Mouse (Mus musculus) erythroblast, adult 5-6 weeks (primary cell): ENCODE measurements at regions not wholly inside any gene's neighbourhood (a gene's known extent, or its start where the extent isn't known, plus 50 kb on each side); places are given as distances from the start of the nearest gene placed in this dataset.
A peak's percentile ranks its signal among the peaks of the same experiment; 100 is the strongest.
"Not testable (repeated sequence)": the region's sequence is repeated elsewhere in the genome, so short reads cannot be mapped to it uniquely, and the experiment has no call there.

Experiments used
- ATAC-seq: replicated peaks from 2 replicates; pipeline ENCODE4 v1.8.0; 2016; ENCODE audit warnings: moderate number of reproducible peaks, mild to moderate bottlenecking, moderate TSS enrichment, inconsistent platforms; ENCODE audit not compliant: poor library complexity, low FRiP score, severe bottlenecking

DNA sequence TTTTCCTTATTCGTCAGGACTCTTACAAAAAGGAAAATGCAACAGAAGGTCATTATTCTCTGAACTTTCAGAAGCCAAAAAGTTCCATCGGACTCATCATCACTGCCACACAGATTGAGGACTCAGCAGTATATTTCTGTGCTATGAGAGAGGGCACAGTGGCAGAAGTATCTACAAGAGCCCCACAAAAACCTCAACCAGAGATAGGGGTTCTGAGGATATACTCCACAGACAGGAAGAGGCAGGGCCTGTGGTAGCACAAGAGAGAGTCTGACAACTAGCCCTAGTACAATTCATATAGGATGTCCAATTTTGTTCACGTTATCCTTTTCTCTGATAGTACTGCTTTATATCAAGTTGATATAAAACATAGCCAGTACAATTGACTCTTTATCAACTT is 510.4 kb downstream of the Dad1 start:
- not testable (repeated sequence) for ATAC-seq

DNA sequence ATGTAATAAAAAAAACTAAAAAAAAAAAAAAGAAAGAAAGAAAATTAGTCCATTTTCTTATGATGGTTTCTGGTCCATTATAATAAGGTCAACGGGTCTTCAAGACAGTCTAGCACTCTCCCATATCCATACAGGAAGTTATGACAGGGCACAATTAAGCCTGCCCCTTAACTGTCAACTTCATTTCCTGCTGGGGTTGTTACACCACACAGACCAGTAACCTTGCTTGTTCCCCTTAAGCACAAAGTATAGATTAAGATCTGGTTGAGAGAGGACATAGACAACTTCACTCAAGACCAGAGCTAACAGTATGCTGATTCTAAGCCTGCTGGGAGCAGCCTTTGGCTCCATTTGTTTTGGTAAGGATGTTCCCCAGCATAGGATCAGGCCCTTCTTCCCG is 511.0 kb downstream of the Dad1 start:
- ATAC-seq = not testable (repeated sequence)

DNA sequence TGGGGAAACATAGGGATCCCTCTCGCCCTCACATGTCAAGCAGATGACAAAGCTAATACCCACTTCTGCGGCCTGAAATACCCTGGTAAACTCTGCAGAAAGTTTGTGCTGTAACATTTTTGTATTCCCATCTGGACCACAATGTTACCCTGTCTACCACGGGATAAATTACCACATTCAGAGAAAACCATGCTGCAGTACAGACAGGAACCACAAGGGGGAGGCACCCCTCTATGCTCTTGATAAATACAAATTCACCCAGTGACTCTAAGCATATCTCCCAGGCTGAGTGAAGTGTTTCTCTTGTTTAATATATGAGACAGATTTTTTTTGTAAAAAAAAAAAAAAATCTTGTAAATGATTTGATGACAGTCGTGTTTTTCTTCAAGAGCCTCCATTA is 512.7 kb downstream of the Dad1 start:
- ATAC-seq = peak; percentile 76; the same call in 1 of the 2 replicates

DNA sequence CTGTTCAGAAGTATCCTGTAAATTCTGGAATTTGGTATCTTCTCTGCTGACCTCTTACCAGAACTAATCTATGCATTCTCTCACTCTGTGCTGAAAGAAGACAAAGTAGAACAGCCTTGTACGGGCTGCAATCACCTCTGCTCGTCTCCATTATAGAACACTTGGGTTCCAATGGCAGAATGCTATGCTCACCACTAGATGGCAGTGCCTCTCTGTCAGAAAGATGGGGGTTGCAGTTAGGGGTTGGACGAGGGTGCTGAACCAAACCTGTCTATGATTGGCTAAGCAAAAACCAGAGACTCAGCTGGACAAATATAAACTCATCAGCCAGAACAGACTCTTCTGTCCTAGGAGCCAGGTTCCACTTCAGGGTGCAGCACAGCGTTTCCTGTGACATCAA is 515.9 kb downstream of the Dad1 start:
- peak; percentile 76; the same call in 1 of the 2 replicates for ATAC-seq

DNA sequence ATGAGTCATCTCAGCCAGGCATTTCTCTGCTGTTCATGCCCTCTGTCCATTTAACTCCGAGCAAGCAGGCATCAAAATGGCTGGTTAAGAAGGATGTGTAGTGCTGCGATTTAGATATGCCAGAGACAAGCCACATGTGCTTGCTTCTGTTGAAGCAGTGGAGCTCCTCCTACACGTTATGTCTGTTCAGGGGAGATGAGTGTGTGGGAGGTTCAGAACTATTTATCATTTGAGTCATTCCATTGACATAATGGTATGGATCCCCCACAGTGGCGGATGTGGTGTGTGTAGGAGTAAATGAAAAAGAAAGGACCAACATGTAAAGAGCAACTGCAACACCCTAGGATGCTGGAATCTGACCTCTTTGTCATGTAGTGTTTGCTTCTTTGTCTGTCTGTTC is 517.6 kb downstream of the Dad1 start:
- not testable (repeated sequence) for ATAC-seq

DNA sequence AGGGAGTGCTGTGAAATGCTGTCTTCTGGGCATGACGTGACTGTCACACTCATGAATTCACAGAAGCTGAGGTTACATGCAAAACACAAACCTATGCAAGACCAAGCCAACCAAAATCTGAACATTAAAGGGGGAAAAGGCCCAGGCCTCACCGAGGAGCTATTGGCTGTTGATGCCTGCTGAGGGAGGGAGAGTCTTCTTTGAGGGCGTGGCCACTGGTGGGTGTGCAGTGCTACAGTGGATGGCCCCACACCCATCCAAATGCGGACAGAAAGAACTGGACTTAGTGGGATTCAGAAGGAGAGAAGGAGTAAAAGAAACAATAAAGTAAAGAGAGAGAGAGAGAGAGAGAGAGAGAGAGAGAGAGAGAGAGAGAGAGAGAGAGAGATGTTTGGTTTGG is 522.3 kb downstream of the Dad1 start:
- ATAC-seq = not testable (repeated sequence)

DNA sequence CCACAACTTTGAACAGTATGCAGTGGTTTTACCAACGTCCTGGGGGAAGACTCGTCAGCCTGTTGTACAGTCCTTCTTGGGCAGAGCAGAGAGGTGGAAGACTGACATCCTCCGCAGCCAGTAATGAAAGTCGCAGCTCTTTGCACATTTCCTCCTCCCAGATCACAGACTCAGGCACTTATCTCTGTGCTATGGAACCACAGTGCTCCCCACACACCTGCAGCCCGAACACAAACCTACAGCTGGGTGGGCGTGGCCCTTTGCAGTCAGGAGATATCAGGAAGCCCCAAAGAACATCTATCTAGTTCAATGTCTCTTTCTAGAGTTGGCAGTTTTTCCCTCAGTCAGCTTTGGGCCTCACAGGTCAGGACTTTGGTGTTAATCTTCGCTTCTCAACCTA is 524.0 kb downstream of the Dad1 start:
- peak; percentile 50; the same call in 1 of the 2 replicates for ATAC-seq

DNA sequence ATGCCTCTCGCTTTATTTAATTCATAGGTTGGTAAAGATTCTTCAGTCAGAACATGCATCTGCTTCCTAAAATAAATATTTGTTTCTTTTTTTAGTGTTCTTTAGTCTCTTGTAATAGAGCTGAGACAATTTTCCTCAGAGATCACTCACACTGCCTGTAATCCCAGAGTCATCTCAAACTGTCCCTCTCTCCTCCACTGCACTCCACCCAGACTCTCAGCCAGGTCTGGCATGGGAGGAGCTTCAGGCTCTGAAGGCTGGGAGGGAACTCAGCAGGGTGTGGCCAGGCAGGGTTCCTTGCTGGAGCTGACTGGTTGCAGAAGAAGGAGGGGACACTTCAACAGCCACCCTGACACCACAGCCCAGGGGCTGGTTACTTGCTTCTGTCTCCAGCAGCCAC is 524.8 kb downstream of the Dad1 start:
- ATAC-seq = peak; percentile 71

DNA sequence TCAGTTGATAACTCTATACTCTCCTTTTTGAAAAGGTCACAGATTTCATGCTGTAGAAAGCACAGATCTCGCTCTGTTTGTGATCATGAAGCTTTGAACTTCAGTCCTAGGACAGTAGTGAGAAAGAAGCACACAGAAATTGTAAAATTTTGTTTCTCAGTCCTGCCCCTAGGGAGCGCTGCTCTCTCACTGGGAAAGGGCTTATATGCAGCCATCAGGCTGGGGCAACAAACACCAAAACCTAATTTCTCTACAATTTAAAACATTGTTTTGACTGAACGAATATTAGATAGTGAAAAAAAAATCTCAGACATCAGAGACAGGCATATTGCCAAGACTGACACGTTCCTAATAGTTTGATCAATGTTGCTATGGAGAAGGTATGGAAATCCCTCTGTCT is 527.0 kb downstream of the Dad1 start:
- not testable (repeated sequence) for ATAC-seq

DNA sequence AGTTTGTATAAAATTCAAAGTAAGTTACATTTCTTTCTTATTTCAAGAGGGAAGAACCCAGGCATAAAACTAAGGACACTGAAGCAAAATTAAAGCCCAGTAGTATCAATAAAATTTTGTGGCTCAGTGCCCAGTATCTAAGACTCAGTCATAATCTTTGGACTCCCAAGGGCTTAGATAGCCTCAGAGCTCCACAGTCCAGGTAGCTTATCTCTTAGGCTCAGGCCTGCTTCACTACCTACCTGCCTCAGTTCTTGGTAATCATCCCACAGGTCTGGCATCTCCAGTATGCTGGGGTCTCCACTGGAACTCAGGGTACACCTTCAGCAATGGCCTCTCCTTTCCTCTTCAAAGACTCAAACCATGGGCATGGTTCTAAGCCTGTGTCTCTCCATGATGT is 530.3 kb downstream of the Dad1 start:
- not testable (repeated sequence) for ATAC-seq

DNA sequence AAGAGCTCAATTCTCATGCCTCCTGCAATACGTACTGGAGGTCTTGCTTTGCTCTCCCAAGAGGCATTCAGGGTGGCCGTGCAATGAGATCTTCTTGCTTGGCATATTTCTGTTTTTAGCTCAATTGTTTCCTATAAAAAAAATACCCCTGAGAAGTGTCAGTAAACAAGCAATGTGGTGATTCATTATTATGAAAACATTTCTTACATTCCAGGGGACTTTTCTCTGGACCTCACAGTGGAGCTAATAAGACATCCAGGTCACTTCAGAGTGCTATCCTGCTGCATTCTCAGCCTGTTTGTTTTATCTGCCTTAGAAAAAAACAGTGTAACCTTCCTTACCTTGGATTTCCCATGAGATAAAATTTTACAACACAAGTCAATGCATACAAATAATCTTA is 532.0 kb downstream of the Dad1 start:
- not testable (repeated sequence) for ATAC-seq

DNA sequence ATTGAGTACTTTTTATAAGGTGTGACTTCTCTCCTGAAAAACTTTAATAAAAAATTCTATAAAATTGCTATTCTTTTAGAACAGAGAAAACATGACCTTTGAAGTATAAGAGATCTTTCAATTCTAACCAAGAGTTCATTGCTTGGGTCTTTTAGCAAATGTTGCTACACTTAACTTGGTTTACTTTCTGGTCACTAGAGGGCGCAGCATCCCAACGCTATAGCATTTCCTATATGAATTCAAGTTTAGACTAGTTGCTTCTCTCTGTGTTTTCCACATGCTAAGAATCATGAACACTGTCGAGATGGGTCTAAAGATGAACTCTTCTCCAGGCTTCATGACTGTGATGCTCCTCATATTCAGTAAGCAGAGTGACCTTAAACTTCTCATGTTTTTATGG is 544.3 kb downstream of the Dad1 start:
- peak; percentile 67; the same call in 1 of the 2 replicates for ATAC-seq

DNA sequence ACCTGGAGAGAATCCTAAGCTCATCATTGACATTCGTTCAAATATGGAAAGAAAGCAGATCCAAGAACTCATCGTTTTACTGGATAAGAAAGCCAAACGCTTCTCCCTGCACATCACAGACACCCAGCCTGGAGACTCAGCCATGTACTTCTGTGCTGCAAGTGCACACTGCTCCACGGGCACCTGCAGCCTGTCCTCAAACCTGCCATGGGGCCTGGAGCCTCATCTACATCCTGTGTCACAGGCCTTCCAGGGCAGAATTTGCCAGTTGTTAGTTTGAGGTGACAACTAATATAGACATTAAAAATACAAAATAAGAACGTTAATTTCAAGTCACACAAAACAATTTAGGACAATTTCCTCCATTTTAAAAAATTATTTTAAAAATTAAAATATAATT is 549.6 kb downstream of the Dad1 start:
- ATAC-seq = not testable (repeated sequence)

DNA sequence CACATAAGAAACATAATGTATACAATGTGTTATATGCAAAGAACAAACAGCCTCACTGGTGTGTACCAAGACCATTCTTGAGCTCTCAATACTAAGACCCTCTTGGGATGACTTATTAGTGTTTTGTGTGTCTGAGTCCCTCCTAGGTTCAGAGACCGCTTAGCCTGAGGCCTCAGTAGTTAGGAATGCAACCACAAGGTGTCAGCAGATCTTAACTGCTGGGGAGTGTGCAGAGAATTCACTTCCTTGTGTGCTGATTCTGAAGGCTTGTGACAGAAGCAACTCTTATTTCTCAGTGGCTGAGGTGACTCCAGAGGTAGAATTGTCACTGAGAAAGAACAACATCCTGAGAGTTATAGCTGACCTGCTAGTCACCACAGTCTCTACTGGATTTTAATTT is 550.3 kb downstream of the Dad1 start:
- not testable (repeated sequence) for ATAC-seq

DNA sequence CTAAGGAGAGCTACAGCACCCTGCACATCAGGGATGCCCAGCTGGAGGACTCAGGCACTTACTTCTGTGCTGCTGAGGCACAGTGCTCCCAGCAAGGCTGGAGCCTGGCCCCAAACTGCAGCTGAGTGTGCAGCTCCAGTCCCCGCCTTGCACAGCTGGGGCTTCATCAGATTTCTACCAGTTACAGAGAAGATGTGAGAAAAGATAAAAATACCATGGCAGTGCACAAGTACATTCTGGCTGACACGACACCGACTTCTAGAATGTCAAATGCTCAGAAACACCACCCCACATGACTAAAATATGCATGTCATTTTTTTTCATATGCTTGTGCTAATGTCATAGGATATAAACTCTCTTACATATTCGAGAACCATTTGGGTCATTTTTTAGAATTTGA is 569.8 kb downstream of the Dad1 start:
- ATAC-seq = not testable (repeated sequence)

DNA sequence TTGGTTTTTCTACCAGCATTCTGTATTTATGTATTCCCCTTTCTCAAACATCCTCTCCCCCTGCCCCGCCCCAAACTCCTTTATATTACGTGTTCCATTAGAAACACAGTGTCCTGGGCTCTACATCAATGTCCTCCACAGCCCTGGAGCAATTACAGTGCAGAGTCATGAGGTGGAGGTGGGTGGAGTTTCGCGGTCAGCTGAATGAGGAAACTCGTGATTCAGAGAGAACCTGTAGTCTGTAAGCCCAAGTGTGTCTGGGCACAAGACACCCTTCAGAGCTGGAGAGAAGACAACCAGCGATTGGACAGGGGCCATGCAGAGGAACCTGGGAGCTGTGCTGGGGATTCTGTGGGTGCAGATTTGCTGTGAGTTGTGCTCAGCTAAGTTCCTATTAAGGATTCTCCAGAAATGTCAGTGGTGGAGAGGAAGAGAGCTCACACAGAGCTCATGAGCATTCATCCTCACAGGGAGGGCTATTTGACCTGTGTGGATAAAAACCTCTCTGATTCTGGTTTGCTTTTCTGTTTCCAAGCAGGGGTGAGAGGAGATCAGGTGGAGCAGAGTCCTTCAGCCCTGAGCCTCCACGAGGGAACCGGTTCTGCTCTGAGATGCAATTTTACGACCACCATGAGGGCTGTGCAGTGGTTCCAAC is 570.4 kb downstream of the Dad1 start:
- not testable (repeated sequence) for ATAC-seq

DNA sequence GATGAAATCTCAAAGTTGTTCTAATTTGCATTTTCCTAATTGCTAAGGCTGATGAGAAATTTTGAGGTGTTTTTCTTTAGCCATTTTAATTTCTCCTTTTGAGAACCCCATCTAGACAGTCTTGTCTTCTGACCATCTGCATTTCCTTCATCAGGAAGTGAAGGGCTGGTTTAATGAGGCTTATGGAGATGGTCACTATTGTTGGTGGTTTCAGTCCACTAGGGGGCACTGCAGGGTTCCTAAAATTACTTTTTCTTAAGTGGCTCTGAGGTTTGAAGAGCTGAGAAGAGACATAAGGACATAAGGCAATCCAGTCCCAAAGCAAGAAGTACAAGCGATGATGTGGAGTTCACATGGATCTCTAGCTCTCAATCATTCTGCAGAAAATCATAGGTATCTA is 571.2 kb downstream of the Dad1 start:
- not testable (repeated sequence) for ATAC-seq

DNA sequence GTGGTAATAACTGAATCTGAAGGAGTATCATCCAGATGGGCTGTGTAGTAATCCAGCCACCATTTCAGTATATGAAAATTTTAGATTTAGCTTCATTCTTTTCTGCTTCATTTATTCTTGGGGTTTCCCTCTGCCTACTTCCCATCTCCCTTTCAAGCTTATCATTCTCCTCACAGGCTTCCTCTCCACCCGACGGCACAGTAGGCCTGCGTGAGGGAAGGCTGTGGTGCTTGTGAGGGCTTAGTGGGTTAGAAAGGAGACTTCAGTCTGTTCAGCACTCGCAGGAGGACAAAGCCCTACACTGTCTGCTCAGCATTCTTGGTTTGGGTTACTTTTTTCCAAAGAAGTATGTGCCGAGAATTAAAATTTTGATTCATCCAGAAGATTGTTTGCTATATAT is 572.6 kb downstream of the Dad1 start:
- not testable (repeated sequence) for ATAC-seq

DNA sequence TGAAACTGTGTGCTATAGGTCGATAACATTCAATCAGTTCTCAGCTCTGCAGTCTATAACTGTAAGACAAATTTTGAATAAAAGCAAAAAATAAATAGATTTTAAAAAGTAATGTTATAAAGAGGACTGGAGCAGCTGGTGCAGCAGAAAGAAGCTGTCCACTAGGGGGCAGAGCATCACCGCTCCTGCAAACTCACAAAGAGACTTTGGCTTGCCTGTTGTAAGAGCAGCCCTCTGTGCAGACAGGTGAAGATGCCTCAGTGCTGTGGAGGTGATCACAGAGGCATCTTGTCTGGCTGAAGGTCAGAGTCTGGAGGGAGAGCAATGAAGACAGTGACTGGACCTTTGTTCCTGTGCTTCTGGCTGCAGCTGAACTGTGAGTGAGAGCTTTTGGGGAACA is 588.2 kb downstream of the Dad1 start:
- ATAC-seq = not testable (repeated sequence)

DNA sequence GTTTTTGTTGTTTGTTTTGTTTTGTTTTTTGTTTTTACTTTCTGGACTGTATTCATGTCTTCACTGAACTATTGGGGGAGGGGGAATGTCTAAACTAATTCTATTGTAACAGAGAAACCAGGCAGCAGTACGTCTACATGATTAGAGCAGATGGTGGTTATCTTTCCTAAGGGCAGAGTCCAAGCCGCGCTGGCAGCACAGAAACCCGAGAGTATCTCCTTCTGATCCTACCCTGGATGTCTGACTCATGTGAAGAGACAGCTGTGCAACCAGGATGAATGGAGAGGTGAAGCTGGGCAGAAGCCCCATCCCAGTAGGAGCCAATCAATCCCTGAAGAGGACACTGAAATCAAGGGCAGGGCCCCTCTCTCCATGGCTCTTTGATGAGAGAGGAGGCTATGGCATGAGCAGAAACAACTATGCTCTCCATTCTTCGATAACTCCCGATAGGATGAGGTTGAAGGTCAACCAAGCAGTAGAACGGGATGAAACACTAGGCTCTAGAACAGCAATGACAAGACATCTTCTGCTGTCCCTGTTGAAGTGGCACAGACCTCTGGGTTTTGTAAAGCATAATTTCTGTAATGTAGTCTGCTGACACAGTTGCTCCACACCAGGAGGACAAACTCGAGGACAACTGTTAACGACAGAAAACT is 591.1 kb downstream of the Dad1 start:
- ATAC-seq = not testable (repeated sequence)

DNA sequence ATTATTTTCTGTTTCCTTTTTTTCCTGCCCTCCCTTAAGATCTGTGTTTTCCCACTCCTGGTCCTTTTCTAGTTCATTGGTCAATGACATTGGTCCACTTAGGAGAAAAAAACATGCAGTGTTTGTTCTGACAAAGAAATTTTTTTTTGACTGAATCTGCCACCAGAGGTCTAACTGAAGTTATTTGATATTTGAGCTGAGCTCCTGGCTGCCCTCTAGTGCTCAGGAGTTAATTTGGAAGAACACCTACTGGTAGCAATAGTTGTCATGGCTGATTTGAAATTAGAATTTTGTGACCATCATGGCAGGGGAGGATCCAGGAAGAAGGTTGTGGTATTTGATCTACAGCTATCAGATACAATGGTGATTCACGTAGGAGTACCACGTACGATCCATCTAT is 599.2 kb downstream of the Dad1 start:
- ATAC-seq = not testable (repeated sequence)

DNA sequence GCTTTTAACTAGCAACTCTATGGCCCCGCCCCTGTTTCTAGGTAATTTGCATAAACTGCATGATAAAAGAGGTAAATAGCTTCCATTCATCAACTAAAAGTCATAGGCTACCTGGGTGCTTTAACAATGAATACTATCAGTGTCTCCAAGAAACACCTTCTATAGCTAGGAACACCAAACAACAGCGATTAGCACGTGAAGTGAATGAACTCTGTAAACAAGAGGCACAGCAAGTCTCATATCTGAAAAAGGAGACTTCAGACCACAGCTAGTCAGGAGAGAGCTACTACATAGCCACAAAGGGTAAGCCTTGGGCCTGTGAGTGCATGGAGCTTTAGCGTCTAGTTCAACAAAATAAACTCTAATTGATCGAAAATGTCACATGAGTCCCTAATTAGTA is 602.8 kb downstream of the Dad1 start:
- ATAC-seq = not testable (repeated sequence)
